1 mouse cellular context compared by ENCODE assay signal in the genomic region with DNA sequence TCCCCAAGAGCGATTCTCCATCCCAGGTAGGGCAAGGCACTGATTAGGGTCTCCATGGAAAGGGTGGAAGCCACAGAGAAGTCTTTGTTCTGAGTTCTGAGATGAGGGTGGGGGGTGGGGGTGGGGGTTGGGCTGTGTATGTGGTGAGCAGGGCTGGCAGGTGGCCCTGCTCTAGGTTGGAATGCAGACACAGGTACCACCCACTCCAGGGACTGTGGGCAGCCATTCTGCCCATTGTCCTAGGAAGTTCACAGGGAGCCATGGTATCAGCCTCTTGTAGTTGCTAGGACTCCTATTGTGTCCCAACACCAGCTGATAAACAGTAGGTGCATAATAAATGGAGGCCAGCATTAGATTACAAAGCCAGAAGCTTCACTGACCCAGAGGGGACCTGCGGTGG.
TF ChIP-seq lines count a peak whose summit lies in the region.

No protein-coding gene starts in this region.

TF ChIP-seq in myocyte, 11 proteins besides CTCF, POLR2A, EP300 and RAD21 (continued from another document):
- no peak for TF ChIP-seq SRF (IDR thresholded peaks at IDR 0.05; ENCODE audit: control insufficient read depth, insufficient read length, low read depth)
